Mouse (Mus musculus): Measurements from ENCODE around the gene D930048N14Rik.
A peak's percentile ranks its signal among the peaks of the same experiment; 100 is the strongest.
"Not testable (repeated sequence)": the region's sequence is repeated elsewhere in the genome, so short reads cannot be mapped to it uniquely, and the experiment has no call there.

D930048N14Rik gene

GRCm38 (mm10) chr11:51652889-51653418 is 2.2 kb downstream of the D930048N14Rik start:
- no peak for DNase-seq (ENCODE audit: low spot score)

GRCm38 (mm10) chr11:51653736-51654135 is 3.0 kb downstream of the D930048N14Rik start:
- no peak for DNase-seq (ENCODE audit: low spot score)

GRCm38 (mm10) chr11:51654891-51655290 is 4.1 kb downstream of the D930048N14Rik start:
- no peak for DNase-seq (ENCODE audit: low spot score)

GRCm38 (mm10) chr11:51656798-51657521 is 6.2 kb downstream of the D930048N14Rik start:
- no peak for DNase-seq (ENCODE audit: low spot score)

GRCm38 (mm10) chr11:51658291-51658690 is 7.5 kb downstream of the D930048N14Rik start:
- DNase-seq (ENCODE audit: low spot score), result no peak

GRCm38 (mm10) chr11:51658705-51659104 is 8.0 kb downstream of the D930048N14Rik start:
- no peak for DNase-seq (ENCODE audit: low spot score)

GRCm38 (mm10) chr11:51661867-51662365 is 11.2 kb downstream of the D930048N14Rik start:
- no peak for DNase-seq (ENCODE audit: low spot score)

- DNase-seq (ENCODE audit: low spot score), result no peak
Observed at GRCm38 (mm10) chr11:51662632-51663031, 11.9 kb downstream of the D930048N14Rik start.

GRCm38 (mm10) chr11:51664747-51665146 is 14.0 kb downstream of the D930048N14Rik start:
- not testable (repeated sequence) for DNase-seq (ENCODE audit: low spot score)

- DNase-seq (ENCODE audit: low spot score), result no peak
Observed at GRCm38 (mm10) chr11:51670846-51671245, 20.1 kb downstream of the D930048N14Rik start.

- no peak for DNase-seq (ENCODE audit: low spot score)
Observed at GRCm38 (mm10) chr11:51671376-51671775, 20.6 kb downstream of the D930048N14Rik start.

GRCm38 (mm10) chr11:51673291-51673690 is 22.5 kb downstream of the D930048N14Rik start:
- no peak for DNase-seq (ENCODE audit: low spot score)

- no peak for DNase-seq (ENCODE audit: low spot score)
Observed at GRCm38 (mm10) chr11:51675386-51675785, 24.6 kb downstream of the D930048N14Rik start.

- no peak for DNase-seq (ENCODE audit: low spot score)
Observed at GRCm38 (mm10) chr11:51677737-51678418, 27.1 kb downstream of the D930048N14Rik start.

GRCm38 (mm10) chr11:51679466-51679865 is 28.7 kb downstream of the D930048N14Rik start:
- DNase-seq (ENCODE audit: low spot score), result no peak

- DNase-seq (ENCODE audit: low spot score), result peak; percentile 89
Observed at GRCm38 (mm10) chr11:51681324-51681975, 30.7 kb downstream of the D930048N14Rik start.

GRCm38 (mm10) chr11:51681976-51682374 is 31.2 kb downstream of the D930048N14Rik start:
- DNase-seq (ENCODE audit: low spot score), result no peak

GRCm38 (mm10) chr11:51688330-51689328 is 37.9 kb downstream of the D930048N14Rik start, which contains the start of gene 0610009B22Rik:
Gene 0610009B22Rik (minus strand): TSS chr11:51688874.
- DNase-seq (ENCODE audit: low spot score), result peak; percentile 99

GRCm38 (mm10) chr11:51689343-51689742 is 38.6 kb downstream of the D930048N14Rik start:
- no peak for DNase-seq (ENCODE audit: low spot score)

GRCm38 (mm10) chr11:51690597-51690996 is 39.8 kb downstream of the D930048N14Rik start:
- not testable (repeated sequence) for DNase-seq (ENCODE audit: low spot score)

- DNase-seq (ENCODE audit: low spot score), result no peak
Observed at GRCm38 (mm10) chr11:51694984-51695383, 44.2 kb downstream of the D930048N14Rik start.
